Mouse (Mus musculus): Measurements from ENCODE around the gene Il4ra. TPM values are rescaled to one million over a fixed set of nuclear protein-coding genes. Genes with fewer than 3 reads are reported as not detected.

Gene Il4ra
- polyA plus RNA-seq, 1 experiment from 2014 or later: 11.4 TPM

- Histone ChIP-seq H3K36me3 (no peaks in the 10 kb centered on the region), H3K4me2 (no peak overlapping the region), H3K9ac (no peak overlapping the region), H3K4me1 (peaks cover 24% of the 10 kb centered on the region), H3K27ac (no peak overlapping the region; the same call in 1 of the 2 replicates), H3K9me3 (no peaks in the 10 kb centered on the region), H3K4me3 (no peak overlapping the region), H3K27me3 (no peaks in the 10 kb centered on the region)
- WGBS: 34% methylated on average over 4 of the region's 4 CpGs
- no peak for ATAC-seq (ENCODE audit: insufficient number of reproducible peaks, low FRiP score, low TSS enrichment, low read depth)
Measured at GRCm38 (mm10) chr7:125562413-125562812, 10.5 kb downstream of the Il4ra start.

- H3K27ac ChIP-seq: no peak overlapping the region
- H3K27me3 ChIP-seq: no peaks in the 10 kb centered on the region
- H3K4me1 ChIP-seq: peaks cover 24% of the 10 kb centered on the region
- no peak for ATAC-seq (ENCODE audit: insufficient number of reproducible peaks, low FRiP score, low TSS enrichment, low read depth)
- H3K4me3 ChIP-seq: no peak overlapping the region
- H3K9me3 ChIP-seq: no peaks in the 10 kb centered on the region
- WGBS: 73% methylated on average over 3 of the region's 3 CpGs
- H3K4me2 ChIP-seq: no peak overlapping the region
- H3K36me3 ChIP-seq: 0 out of 2 replicates have a peak, but pooled peaks cover 2% of the 10 kb centered on the region
- no peak overlapping the region for H3K9ac ChIP-seq
Measured at GRCm38 (mm10) chr7:125563093-125563492, 11.2 kb downstream of the Il4ra start.

DNA sequence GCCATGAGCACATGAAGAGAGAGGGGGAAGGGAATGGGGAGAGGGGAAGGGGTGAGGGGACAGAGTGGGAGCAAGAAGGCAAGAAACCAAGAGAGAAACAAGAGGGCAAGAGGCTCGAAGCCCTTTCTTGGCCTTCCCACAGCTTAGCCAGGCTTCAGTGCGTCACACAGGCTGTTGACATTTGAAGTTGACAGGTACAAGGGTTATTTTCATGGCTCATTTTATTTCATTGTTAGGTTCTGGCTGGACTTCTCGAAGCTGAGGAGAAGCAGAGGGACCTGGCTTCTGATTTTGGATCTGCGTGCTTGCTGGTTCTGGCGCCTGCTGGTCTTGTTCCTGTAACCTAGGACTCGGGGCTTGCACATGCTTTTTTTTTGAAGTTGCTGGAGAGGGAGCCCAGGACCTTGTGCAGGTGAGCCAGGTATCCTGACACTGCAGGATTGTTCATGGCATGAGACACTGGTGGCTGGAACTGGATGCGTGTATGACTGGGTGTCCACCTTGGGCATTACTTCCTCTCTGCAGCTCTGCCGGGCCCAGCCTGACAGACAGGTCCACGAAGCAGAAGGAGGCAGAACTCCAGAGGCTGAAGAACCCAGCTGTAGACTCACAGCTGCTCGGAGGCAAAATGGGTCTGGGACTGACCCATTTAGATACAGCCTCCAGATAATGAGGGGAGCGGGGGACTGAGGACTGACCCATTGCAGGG is 12.6 kb downstream of the Il4ra start:
- no peak overlapping the region for H3K27ac ChIP-seq
- ATAC-seq (ENCODE audit: insufficient number of reproducible peaks, low FRiP score, low TSS enrichment, low read depth): no peak
- H3K4me3 ChIP-seq: no peak overlapping the region
- no peaks in the 10 kb centered on the region for H3K9me3 ChIP-seq
- no peak overlapping the region for H3K9ac ChIP-seq
- peaks cover 24% of the 10 kb centered on the region for H3K4me1 ChIP-seq
- H3K4me2 ChIP-seq: no peak overlapping the region
- 78% methylated on average over 11 of the region's 11 CpGs for WGBS
- 0 out of 2 replicates have a peak, but pooled peaks cover 2% of the 10 kb centered on the region for H3K36me3 ChIP-seq
- no peaks in the 10 kb centered on the region for H3K27me3 ChIP-seq

DNA sequence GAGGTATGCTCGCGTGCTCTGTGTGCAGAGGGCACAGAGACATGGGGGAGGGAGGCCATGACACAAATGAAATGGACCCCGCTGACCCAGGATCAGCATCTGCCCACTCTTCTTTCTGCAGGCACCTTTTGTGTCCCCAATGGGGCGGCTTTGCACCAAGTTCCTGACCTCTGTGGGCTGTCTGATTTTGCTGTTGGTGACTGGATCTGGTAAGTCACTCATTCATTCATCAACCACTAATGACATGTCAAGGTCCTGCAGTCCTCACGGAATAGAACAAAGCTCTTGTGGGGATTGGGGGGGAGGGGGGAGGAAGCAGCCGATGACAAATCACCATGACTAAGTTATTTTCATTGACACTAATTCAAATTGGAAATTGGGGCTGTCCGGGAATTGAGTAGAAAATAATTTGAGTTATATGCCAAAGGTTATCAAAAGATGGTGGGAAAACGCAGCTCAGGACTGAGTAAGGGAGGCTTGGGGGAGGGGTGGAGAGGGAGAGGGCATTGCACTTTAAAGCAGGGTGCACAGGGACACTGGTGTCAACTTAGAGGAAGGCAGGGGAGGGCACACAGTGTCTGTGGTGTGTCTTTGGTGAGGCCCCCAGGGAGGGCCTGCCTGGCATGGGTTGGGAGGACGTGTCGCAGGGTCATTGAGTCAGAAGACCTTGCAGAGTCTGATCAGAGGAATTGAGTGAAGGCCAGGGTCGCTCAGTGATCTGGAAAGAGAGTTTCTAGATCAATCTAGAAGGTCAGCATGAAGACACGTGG is 13.8 kb downstream of the Il4ra start:
- H3K9ac ChIP-seq: no peak overlapping the region
- WGBS: 69% methylated on average over 12 of the region's 12 CpGs

DNA sequence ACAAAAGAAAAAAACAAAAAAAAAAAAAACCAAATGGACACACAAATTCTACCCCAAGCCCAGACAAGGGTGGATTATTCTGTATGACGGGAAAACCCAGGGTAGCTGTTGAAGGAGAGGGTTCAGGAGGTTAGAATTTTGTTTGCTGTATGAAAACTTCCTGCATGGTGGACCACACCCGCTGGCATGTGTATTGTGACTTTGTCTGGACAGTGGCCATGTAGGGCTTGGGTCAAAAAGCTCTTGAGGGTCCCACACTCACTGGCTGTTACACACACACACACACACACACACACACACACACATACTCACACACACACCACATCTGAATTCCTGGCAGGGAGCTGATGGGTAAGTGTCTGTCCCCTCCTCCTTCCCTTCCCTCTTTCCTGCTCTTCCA is 14.5 kb downstream of the Il4ra start:
- H3K9me3 ChIP-seq: no peaks in the 10 kb centered on the region
- H3K9ac ChIP-seq: no peak overlapping the region
- no peak for ATAC-seq (ENCODE audit: insufficient number of reproducible peaks, low FRiP score, low TSS enrichment, low read depth)
- H3K4me1 ChIP-seq: peaks cover 8% of the 10 kb centered on the region
- H3K4me2 ChIP-seq: no peak overlapping the region
- WGBS: 73% methylated on average over 2 of the region's 2 CpGs
- no peak overlapping the region for H3K4me3 ChIP-seq
- no peaks in the 10 kb centered on the region for H3K27me3 ChIP-seq
- no peak overlapping the region for H3K27ac ChIP-seq
- H3K36me3 ChIP-seq: peaks cover 2% of the 10 kb centered on the region; the same call in 1 of the 2 replicates

More for the DNA sequence above, 13.8 kb downstream of the Il4ra start:
- H3K36me3 ChIP-seq: peaks cover 2% of the 10 kb centered on the region; the same call in 1 of the 2 replicates
- H3K4me1 ChIP-seq: peaks cover 14% of the 10 kb centered on the region
- H3K27me3 ChIP-seq: no peaks in the 10 kb centered on the region
- no peak overlapping the region for H3K27ac ChIP-seq
- ATAC-seq (ENCODE audit: insufficient number of reproducible peaks, low FRiP score, low TSS enrichment, low read depth): no peak
- no peaks in the 10 kb centered on the region for H3K9me3 ChIP-seq
- H3K4me3 ChIP-seq: no peak overlapping the region
- H3K4me2 ChIP-seq: no peak overlapping the region

DNA sequence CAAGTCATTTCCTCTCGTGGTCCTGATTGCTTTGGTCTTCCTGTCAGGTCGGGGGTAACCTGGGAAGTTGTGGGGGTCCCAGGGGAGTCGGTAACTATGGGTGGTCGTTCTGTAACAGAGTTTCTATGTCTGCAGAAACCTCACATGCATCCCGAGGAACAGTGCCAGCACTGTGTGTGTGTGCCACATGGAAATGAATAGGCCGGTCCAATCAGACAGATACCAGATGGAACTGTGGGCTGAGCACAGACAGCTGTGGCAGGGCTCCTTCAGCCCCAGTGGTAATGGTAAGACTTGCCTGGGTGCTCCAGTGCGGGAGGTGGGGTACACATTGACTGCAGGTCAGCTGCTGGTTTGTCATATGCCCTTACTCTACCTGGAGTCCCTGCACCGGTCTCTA is 17.0 kb downstream of the Il4ra start:
- Histone ChIP-seq H3K36me3 (peaks cover 2% of the 10 kb centered on the region; the same call in 1 of the 2 replicates), H3K4me2 (no peak overlapping the region), H3K9me3 (no peaks in the 10 kb centered on the region), H3K4me1 (no peaks in the 10 kb centered on the region), H3K27me3 (no peaks in the 10 kb centered on the region), H3K9ac (no peak overlapping the region), H3K27ac (no peak overlapping the region), H3K4me3 (no peak overlapping the region)
- ATAC-seq (ENCODE audit: insufficient number of reproducible peaks, low FRiP score, low TSS enrichment, low read depth): 0 out of 2 replicates have a peak, but pooled peaks have one; percentile 17
- 60% methylated on average over 8 of the region's 8 CpGs for WGBS

- H3K27ac ChIP-seq: no peak overlapping the region
- H3K9ac ChIP-seq: no peak overlapping the region
- 79% methylated on average over 19 of the region's 19 CpGs for WGBS
- no peak overlapping the region for H3K4me3 ChIP-seq
- peaks cover 8% of the 10 kb centered on the region; the same call in 1 of the 2 replicates for H3K36me3 ChIP-seq
- peaks cover 14% of the 10 kb centered on the region for H3K4me1 ChIP-seq
- H3K4me2 ChIP-seq: no peak overlapping the region
- H3K9me3 ChIP-seq: no peaks in the 10 kb centered on the region
- no peak for ATAC-seq (ENCODE audit: insufficient number of reproducible peaks, low FRiP score, low TSS enrichment, low read depth)
- no peaks in the 10 kb centered on the region for H3K27me3 ChIP-seq
Measured at GRCm38 (mm10) chr7:125571891-125572290, 20.0 kb downstream of the Il4ra start.

GRCm38 (mm10) chr7:125572737-125573136 is 20.8 kb downstream of the Il4ra start:
- no peak for ATAC-seq (ENCODE audit: insufficient number of reproducible peaks, low FRiP score, low TSS enrichment, low read depth)

DNA sequence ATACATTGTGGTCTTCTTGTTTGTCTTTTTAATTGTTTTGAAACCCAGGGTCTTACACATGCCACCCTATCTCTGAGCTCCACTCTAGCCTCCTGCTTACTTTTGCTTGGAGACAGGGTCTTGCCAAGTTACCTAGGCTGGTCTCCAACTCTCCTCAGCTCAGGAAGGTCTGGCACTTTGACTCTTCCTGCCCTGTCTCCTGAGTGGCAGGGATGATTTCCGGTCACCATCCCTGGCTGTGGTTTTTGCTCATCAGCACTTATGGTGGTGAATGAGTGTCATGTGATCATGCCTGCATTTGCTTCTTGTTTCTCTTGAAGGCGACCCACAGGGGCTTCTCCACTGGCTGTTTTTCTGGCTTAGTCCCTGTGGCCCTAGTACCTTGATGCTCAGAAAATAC is 21.9 kb downstream of the Il4ra start:
- H3K4me2 ChIP-seq: no peak overlapping the region
- 79% methylated on average over 2 of the region's 2 CpGs for WGBS
- H3K4me1 ChIP-seq: peaks cover 18% of the 10 kb centered on the region
- H3K27me3 ChIP-seq: no peaks in the 10 kb centered on the region
- H3K9me3 ChIP-seq: no peaks in the 10 kb centered on the region
- no peak overlapping the region for H3K9ac ChIP-seq
- no peak for ATAC-seq (ENCODE audit: insufficient number of reproducible peaks, low FRiP score, low TSS enrichment, low read depth)
- H3K27ac ChIP-seq: no peak overlapping the region
- no peak overlapping the region for H3K4me3 ChIP-seq
- peaks cover 6% of the 10 kb centered on the region; the same call in 1 of the 2 replicates for H3K36me3 ChIP-seq

More at GRCm38 (mm10) chr7:125572737-125573136, 20.8 kb downstream of the Il4ra start:
- H3K27ac ChIP-seq: no peak overlapping the region
- peaks cover 8% of the 10 kb centered on the region; the same call in 1 of the 2 replicates for H3K36me3 ChIP-seq
- H3K4me3 ChIP-seq: no peak overlapping the region
- WGBS: 75% methylated on average over 6 of the region's 6 CpGs
- H3K4me1 ChIP-seq: peaks cover 18% of the 10 kb centered on the region
- no peak overlapping the region for H3K4me2 ChIP-seq
- no peak overlapping the region for H3K9ac ChIP-seq
- H3K9me3 ChIP-seq: no peaks in the 10 kb centered on the region
- H3K27me3 ChIP-seq: no peaks in the 10 kb centered on the region

DNA sequence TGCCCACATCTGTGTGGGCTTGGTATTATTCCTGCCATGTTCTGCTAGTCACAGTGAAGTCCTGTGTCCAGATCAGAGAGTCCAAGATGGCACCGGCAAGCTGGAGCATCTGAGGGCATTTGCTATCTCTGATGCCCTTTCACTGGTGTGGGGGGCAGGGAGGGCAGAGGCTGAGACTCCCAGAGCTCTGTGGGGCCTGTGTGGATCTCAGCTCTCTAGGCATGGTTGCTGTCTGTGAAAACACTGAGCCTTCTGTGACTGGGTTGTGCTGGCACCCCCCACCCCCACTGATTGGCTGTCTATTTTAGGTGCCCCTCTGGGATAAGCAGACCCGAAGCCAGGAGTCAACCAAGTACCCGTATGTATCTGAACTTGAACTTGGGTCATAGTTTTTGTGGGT is 22.9 kb downstream of the Il4ra start:
- Histone ChIP-seq H3K9ac (no peak overlapping the region), H3K9me3 (no peaks in the 10 kb centered on the region), H3K27ac (no peak overlapping the region), H3K36me3 (peaks cover 6% of the 10 kb centered on the region; the same call in 1 of the 2 replicates), H3K4me1 (peaks cover 18% of the 10 kb centered on the region), H3K27me3 (no peaks in the 10 kb centered on the region), H3K4me3 (no peak overlapping the region), H3K4me2 (no peak overlapping the region)
- no peak for ATAC-seq (ENCODE audit: insufficient number of reproducible peaks, low FRiP score, low TSS enrichment, low read depth)
- WGBS: 74% methylated on average over 3 of the region's 3 CpGs

- no peak; the same call in 1 of the 2 replicates for ATAC-seq (ENCODE audit: insufficient number of reproducible peaks, low FRiP score, low TSS enrichment, low read depth)
- H3K27ac ChIP-seq: peak overlapping the region; percentile 48; the same call in 1 of the 2 replicates
- no peaks in the 10 kb centered on the region for H3K9me3 ChIP-seq
Measured at GRCm38 (mm10) chr7:125575738-125576540, 24.0 kb downstream of the Il4ra start.

More at GRCm38 (mm10) chr7:125575738-125576540, 24.0 kb downstream of the Il4ra start:
- Histone ChIP-seq H3K27me3 (no peaks in the 10 kb centered on the region), H3K36me3 (peaks cover 6% of the 10 kb centered on the region; the same call in 1 of the 2 replicates), H3K4me3 (no peak overlapping the region), H3K4me1 (peaks cover 23% of the 10 kb centered on the region), H3K4me2 (no peak overlapping the region), H3K9ac (no peak overlapping the region; the same call in 1 of the 2 replicates)
- WGBS: 76% methylated on average over 16 of the region's 16 CpGs

Data from limb, embryonic 15.5 days (tissue).